Mouse (Mus musculus) embryonic fibroblast, embryonic 13.5 days (primary cell): ENCODE results near the gene Sphk1.

Experiments used
- CTCF ChIP-seq: IDR thresholded peaks from 2 replicates; pipeline ENCODE4 v1.5.1; 2011; ENCODE audit warnings: mild to moderate bottlenecking, control low read depth, low read length, moderate library complexity, borderline replicate concordance; ENCODE audit not compliant: insufficient read depth
- POLR2A ChIP-seq: IDR thresholded peaks from 2 replicates; pipeline ENCODE4 v1.6.1; 2011; ENCODE audit warnings: low read depth, mild to moderate bottlenecking, control low read depth, low read length, moderate library complexity

DNA sequence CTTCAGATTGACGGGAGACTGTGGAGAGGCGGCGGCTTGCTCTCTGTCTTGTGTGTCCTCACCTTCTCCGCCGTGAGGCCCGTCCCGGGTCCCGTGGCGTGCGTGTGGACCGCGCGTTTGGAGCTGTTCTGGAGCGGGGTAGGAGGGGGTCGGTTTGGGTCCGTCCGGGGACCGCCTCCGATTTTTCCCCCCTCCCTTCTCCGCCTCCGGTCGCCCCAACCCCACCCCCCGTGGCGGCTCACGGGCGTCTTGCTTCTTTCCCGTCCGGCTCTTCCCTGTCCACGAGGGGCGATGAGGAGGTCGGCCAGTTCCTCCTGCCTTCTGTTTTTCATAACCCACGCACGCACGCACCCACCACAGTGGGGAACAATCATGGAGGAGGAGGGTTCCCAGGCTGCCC is 32.1 kb upstream of the Sphk1 start:
- TF ChIP-seq POLR2A (no peak), CTCF (no peak)
